Mouse (Mus musculus) heart, adult 8-10 months (tissue): ENCODE data around the gene Rspo3. TPM values are rescaled to one million over a fixed set of nuclear protein-coding genes. Genes with fewer than 3 reads are reported as not detected.

ENCODE experiments used
- DNase-seq: peaks from one replicate; pipeline ENCODE4 v3.0.0; 2022; ENCODE audit warnings: low spot score
- total RNA-seq, 4 experiments: library from RNA; stranded (reverse); gene quantifications; 2 replicates each; pipeline ENCODE4 v1.2.4; 2022

Gene Rspo3
- total RNA-seq, 4 experiments from 2014 or later = 0.22 to 0.53 (median 0.24) TPM

- DNase-seq = no peak
These were observed 94.4 kb downstream of the Rspo3 start for GRCm38 (mm10) chr10:29441297-29441696.

GRCm38 (mm10) chr10:29432935-29433453 lies 102.7 kb downstream of the Rspo3 start:
- no peak for DNase-seq

GRCm38 (mm10) chr10:29426660-29427059 lies 109.0 kb downstream of the Rspo3 start:
- no peak for DNase-seq

GRCm38 (mm10) chr10:29424571-29424970 lies 111.1 kb downstream of the Rspo3 start:
- DNase-seq = no peak

- peak; percentile 27 for DNase-seq
These were observed 121.3 kb downstream of the Rspo3 start for GRCm38 (mm10) chr10:29414361-29414760.

GRCm38 (mm10) chr10:29402656-29403268 lies 132.9 kb downstream of the Rspo3 start:
- DNase-seq = no peak

Other genes with a start within 250 kb of the Rspo3 start
- 10 to 100 TPM; 37.3 to 44.3 (median 40.4) TPM for gene Echdc1, start 222.7 kb downstream of the Rspo3 start, total RNA-seq
- 10 to 100 TPM; 51.1 to 55.8 (median 53.2) TPM for gene Rnf146, start 173.4 kb downstream of the Rspo3 start, total RNA-seq